Mouse (Mus musculus): ENCODE data around the gene Fam45a. TPM values are rescaled to one million over a fixed set of nuclear protein-coding genes. Genes with fewer than 3 reads are reported as not detected.

Gene Fam45a
- polyA plus RNA-seq, 1 experiment from 2014 or later = 40.8 TPM

DNA sequence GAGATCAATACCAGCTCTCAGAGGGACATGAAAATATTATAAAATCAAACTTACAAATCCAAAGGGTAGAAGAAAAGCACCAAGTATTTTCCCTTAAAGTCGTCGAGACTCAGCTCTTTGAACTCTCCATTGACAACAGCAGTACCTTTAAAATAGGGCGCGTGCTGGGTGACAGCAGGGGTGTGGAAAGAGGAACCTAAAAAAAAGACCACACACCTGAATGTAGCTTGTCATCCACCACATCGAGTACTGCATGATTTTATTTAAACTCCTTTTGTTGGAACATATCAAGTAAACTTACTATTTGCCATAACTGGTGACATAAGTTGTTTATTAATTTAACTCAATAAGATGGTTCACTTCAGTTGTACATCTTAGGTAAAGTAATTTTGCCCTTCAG is 60.0 kb downstream of the Fam45a start:
- DNase-seq (ENCODE audit: low spot score) = no peak
- no peak overlapping the region for H3K4me2 ChIP-seq (ENCODE audit: low read depth, low read length)
- WGBS = 88% methylated on average over 5 of the region's 5 CpGs
- no peak overlapping the region for H3K9ac ChIP-seq (ENCODE audit: low read depth, low read length)
- H3K4me3 ChIP-seq (ENCODE audit: low read depth, low read length) = no peak overlapping the region
- no peaks in the 10 kb centered on the region for H3K27me3 ChIP-seq (replicated peaks; ENCODE audit: control insufficient read depth, insufficient read depth, low read length)
- peaks cover 46% of the 10 kb centered on the region for H3K36me3 ChIP-seq (ENCODE audit: control insufficient read depth, insufficient read depth, low read length)
- H3K4me1 ChIP-seq (ENCODE audit: control insufficient read depth, insufficient read depth, low read length) = peaks cover 11% of the 10 kb centered on the region; the same call in 1 of the 2 replicates
- no peak for ATAC-seq (ENCODE audit: low read depth)
- no peak overlapping the region for H3K27ac ChIP-seq (replicated peaks; ENCODE audit: low read depth, low read length)
- no peaks in the 10 kb centered on the region for H3K9me3 ChIP-seq (ENCODE audit: control insufficient read depth, low read length)

DNA sequence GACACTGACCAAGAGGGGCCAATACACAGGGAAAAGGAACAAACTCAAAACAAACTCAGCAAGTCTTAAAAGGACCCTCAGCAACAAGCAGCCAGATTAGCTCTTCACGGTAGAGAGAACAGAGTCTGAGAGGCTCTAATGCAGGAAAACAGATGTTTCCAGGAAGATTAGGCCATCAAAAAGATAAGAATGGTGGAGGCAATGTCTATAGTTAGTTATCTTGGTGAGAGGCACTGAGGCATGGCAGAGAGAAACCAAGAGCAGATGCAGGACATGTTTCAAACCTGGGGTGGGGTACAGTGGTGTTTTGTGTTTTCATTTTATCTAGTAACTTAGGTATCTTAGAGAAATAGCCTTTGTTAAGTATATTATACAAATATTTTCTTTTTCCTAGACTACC is 60.9 kb downstream of the Fam45a start:
- Histone ChIP-seq H3K4me2 (ENCODE audit: low read depth, low read length) (no peak overlapping the region), H3K27ac (replicated peaks; ENCODE audit: low read depth, low read length) (no peak overlapping the region), H3K9ac (ENCODE audit: low read depth, low read length) (no peak overlapping the region), H3K27me3 (replicated peaks; ENCODE audit: control insufficient read depth, insufficient read depth, low read length) (no peaks in the 10 kb centered on the region), H3K4me3 (ENCODE audit: low read depth, low read length) (no peak overlapping the region), H3K9me3 (ENCODE audit: control insufficient read depth, low read length) (no peaks in the 10 kb centered on the region), H3K4me1 (ENCODE audit: control insufficient read depth, insufficient read depth, low read length) (peaks cover 11% of the 10 kb centered on the region; the same call in 1 of the 2 replicates), H3K36me3 (ENCODE audit: control insufficient read depth, insufficient read depth, low read length) (peaks cover 40% of the 10 kb centered on the region)
- WGBS = 50% methylated on average over 1 of the region's 1 CpGs
- DNase-seq (ENCODE audit: low spot score) (no peak), ATAC-seq (ENCODE audit: low read depth) (no peak)

DNA sequence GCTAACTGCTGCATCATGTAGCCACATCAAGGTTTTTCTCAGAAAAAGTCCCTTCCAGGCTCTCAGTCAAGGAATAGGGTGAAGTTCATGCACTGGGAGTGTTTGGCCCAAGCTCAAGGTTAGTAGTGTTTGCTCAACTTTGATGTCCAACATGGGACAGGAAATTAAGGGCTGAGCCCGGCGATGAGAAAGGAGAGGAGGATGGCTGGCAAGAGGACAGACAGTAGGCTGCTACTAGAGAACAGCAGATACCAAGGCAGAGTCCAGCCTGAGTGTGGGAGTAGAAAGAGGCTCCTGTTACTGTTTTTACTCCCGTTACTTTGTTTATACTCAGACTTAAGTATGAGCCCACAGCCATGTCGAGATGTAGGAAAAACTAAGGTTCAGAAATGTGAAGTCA is 62.1 kb downstream of the Fam45a start:
- 8% methylated on average over 4 of the region's 4 CpGs for WGBS
- DNase-seq (ENCODE audit: low spot score) = no peak
- Histone ChIP-seq H3K4me3 (ENCODE audit: low read depth, low read length) (peak overlapping the region; percentile 74), H3K36me3 (ENCODE audit: control insufficient read depth, insufficient read depth, low read length) (peaks cover 29% of the 10 kb centered on the region), H3K27ac (replicated peaks; ENCODE audit: low read depth, low read length) (peak overlapping the region; percentile 44), H3K9me3 (ENCODE audit: control insufficient read depth, low read length) (no peaks in the 10 kb centered on the region), H3K4me2 (ENCODE audit: low read depth, low read length) (peak overlapping the region; percentile 72), H3K27me3 (replicated peaks; ENCODE audit: control insufficient read depth, insufficient read depth, low read length) (no peaks in the 10 kb centered on the region), H3K4me1 (ENCODE audit: control insufficient read depth, insufficient read depth, low read length) (peaks cover 11% of the 10 kb centered on the region; the same call in 1 of the 2 replicates), H3K9ac (ENCODE audit: low read depth, low read length) (peak overlapping the region; percentile 79)
- no peak for ATAC-seq (ENCODE audit: low read depth)

DNA sequence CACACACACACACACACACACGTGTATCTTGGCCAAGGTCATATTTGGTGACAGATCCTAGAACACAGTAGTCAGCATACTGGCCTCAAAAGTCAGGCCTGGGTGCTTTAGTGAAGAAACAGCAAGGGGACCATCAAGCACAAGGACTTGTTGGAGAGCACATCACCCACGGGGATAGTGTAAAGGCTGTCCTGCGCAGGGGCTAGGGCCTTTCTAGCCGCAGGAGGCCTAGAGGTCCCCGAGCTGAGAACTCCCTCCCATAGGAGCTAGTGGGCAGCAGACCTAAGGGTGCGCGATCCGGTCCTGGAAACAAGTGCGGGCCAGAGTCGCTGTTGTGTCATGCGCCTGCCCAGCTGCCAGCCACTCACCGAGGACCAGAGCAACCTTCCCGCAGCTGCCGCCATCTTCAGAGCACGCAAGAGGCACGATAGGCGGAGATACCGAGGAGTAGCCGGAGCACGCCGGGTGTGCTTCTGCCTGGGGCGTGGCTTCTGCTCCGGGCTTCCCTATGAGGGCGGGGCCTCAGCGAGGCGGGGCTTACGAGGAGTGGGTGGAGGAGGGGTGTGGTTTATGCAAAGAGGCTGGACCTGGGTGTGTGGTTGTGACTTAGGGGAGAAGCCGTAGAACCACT is 62.8 kb downstream of the Fam45a start, which contains the start of gene Prdx3:
Prdx3 (minus strand) TSS at position 493 of the 631 bp plus-strand sequence.
- DNase-seq (ENCODE audit: low spot score) = peak; percentile 98
- peak; percentile 99 for ATAC-seq (ENCODE audit: low read depth)
- Histone ChIP-seq H3K27me3 (replicated peaks; ENCODE audit: control insufficient read depth, insufficient read depth, low read length) (no peaks in the 10 kb centered on the region), H3K4me2 (ENCODE audit: low read depth, low read length) (peak within 1 kb of the TSS; percentile 72), H3K36me3 (ENCODE audit: control insufficient read depth, insufficient read depth, low read length) (peaks cover 23% of the 10 kb centered on the region), H3K4me3 (ENCODE audit: low read depth, low read length) (peak within 1 kb of the TSS; percentile 74), H3K9ac (ENCODE audit: low read depth, low read length) (peak within 1 kb of the TSS; percentile 79), H3K9me3 (ENCODE audit: control insufficient read depth, low read length) (no peaks in the 10 kb centered on the region), H3K27ac (replicated peaks; ENCODE audit: low read depth, low read length) (peak within 1 kb of the TSS; percentile 71), H3K4me1 (ENCODE audit: control insufficient read depth, insufficient read depth, low read length) (peaks cover 11% of the 10 kb centered on the region; the same call in 1 of the 2 replicates)
- 0% methylated on average over 14 of the region's 28 CpGs for WGBS

DNA sequence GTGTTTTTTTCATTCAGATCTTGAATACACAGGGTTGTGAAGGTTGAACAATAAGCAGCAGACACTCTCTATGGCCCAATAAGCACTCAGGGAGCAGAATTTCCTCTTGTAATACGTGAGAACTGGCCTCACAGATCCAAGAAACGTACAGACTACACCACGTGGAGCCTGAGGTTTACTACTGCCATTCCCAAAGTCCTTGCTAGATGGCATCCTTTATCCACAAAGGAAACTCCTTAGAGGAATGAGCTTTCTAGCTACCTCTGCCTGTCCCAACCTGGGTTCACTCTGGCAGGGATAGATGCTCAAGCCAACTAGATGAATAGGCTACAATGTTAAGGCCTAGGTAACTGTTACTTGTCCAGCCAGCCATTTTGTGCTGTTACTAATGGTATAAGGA is 71.7 kb downstream of the Fam45a start:
- Histone ChIP-seq H3K4me2 (ENCODE audit: low read depth, low read length) (no peak overlapping the region), H3K9me3 (ENCODE audit: control insufficient read depth, low read length) (no peaks in the 10 kb centered on the region), H3K27ac (replicated peaks; ENCODE audit: low read depth, low read length) (no peak overlapping the region), H3K4me1 (ENCODE audit: control insufficient read depth, insufficient read depth, low read length) (no peaks in the 10 kb centered on the region), H3K36me3 (ENCODE audit: control insufficient read depth, insufficient read depth, low read length) (no peaks in the 10 kb centered on the region), H3K27me3 (replicated peaks; ENCODE audit: control insufficient read depth, insufficient read depth, low read length) (no peaks in the 10 kb centered on the region), H3K9ac (ENCODE audit: low read depth, low read length) (no peak overlapping the region), H3K4me3 (ENCODE audit: low read depth, low read length) (no peak overlapping the region)
- ATAC-seq (ENCODE audit: low read depth) (0 out of 2 replicates have a peak, but pooled peaks have one; percentile 22), DNase-seq (ENCODE audit: low spot score) (peak; percentile 55)
- WGBS = 4% methylated on average over 3 of the region's 3 CpGs

Small RNA genes within 50 kb of the gene (microRNA-seq; reads per million reads assigned to microRNA genes)
- not detected for gene mmu-mir-3084-1 (ENCODE audit: borderline number of aligned reads)

Other genes with a start within 250 kb of the Fam45a start
- 23.6 and 24.0 TPM in 2 replicates for gene Cacul1, start 230.6 kb upstream of the Fam45a start, polyA plus RNA-seq (2014; fragmentation: Nextera tagmentation; extraction: Ambion mirVana)
- gene Nanos1, start 55.6 kb upstream of the Fam45a start, polyA plus RNA-seq (2014; fragmentation: Nextera tagmentation; extraction: Ambion mirVana) = 2.1 and 2.4 TPM in 2 replicates
- gene Eif3a, start 20.9 kb upstream of the Fam45a start, polyA plus RNA-seq (2014; fragmentation: Nextera tagmentation; extraction: Ambion mirVana) = 165 and 168 TPM in 2 replicates
- gene Sfxn4, start 49.9 kb downstream of the Fam45a start, polyA plus RNA-seq (2014; fragmentation: Nextera tagmentation; extraction: Ambion mirVana) = 8.4 and 10.1 TPM in 2 replicates
- gene Prdx3, start 63.0 kb downstream of the Fam45a start, polyA plus RNA-seq (2014; fragmentation: Nextera tagmentation; extraction: Ambion mirVana) = 121 and 123 TPM in 2 replicates
- 2.2 and 2.8 TPM in 2 replicates for gene Grk5, start 78.2 kb downstream of the Fam45a start, polyA plus RNA-seq (2014; fragmentation: Nextera tagmentation; extraction: Ambion mirVana)